Mouse (Mus musculus): ENCODE results near the gene Gm5891. TPM values are rescaled to one million over a fixed set of nuclear protein-coding genes. Genes with fewer than 3 reads are reported as not detected.
"Not testable (repeated sequence)": the region's sequence is repeated elsewhere in the genome, so short reads cannot be mapped to it uniquely, and the experiment has no call there.

The Gm5891 gene
- not detected in 2 replicates for polyA plus RNA-seq (2016; fragmentation: Nextera tagmentation; extraction: Ambion mirVana)

DNA sequence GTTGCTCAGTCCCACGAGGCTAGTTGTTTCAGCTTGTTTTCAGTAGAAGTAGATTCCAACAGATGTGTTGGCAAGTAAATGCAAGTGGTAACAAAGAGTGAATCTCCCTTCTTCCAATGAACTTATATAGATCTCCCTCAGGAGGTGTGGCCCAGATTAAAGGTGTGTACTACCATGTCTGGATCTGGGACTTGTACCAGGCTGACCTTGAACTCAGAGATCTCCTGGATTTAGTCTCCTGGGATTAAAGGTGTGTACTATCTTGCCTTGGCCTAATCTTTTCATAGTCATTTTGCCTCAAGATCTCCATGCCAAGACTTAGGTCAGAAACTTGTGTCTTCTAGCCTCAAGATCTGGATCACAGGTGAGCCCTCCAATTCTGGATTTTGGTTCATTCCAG is at the start of gene Gm5891:
TSS of gene Gm5891 (minus strand) at position 101 of the 400 bp plus-strand sequence.
- H3K4me2 ChIP-seq (replicated peaks); H3K4me1 ChIP-seq; H3K27me3 ChIP-seq; H3K27ac ChIP-seq; H3K9ac ChIP-seq; H3K4me3 ChIP-seq; H3K9me3 ChIP-seq; H3K36me3 ChIP-seq; ATAC-seq (ENCODE audit: insufficient number of reproducible peaks, insufficient read depth, low FRiP score, low TSS enrichment): not testable (repeated sequence)
- no CpG with 5 or more reads among the region's 1 CpGs for WGBS

Other genes starting within 250 kb of the Gm5891 start
- not detected in 2 replicates for gene Gm4175, start 159.8 kb downstream of the Gm5891 start, polyA plus RNA-seq (2016; fragmentation: Nextera tagmentation; extraction: Ambion mirVana)
- gene Gm4177, start 124.6 kb downstream of the Gm5891 start, polyA plus RNA-seq (2016; fragmentation: Nextera tagmentation; extraction: Ambion mirVana): not detected in 2 replicates
- gene Vmn1r135, start 88.9 kb downstream of the Gm5891 start, polyA plus RNA-seq (2016; fragmentation: Nextera tagmentation; extraction: Ambion mirVana): not detected in 2 replicates
- gene Gm5725, start 77.0 kb downstream of the Gm5891 start, polyA plus RNA-seq (2016; fragmentation: Nextera tagmentation; extraction: Ambion mirVana): not detected in 2 replicates
- gene Vmn1r137, start 73.3 kb upstream of the Gm5891 start, polyA plus RNA-seq (2016; fragmentation: Nextera tagmentation; extraction: Ambion mirVana): not detected in 2 replicates
- gene Vmn1r138, start 107.6 kb upstream of the Gm5891 start, polyA plus RNA-seq (2016; fragmentation: Nextera tagmentation; extraction: Ambion mirVana): not detected in 2 replicates
- gene Gm6176, start 135.0 kb upstream of the Gm5891 start, polyA plus RNA-seq (2016; fragmentation: Nextera tagmentation; extraction: Ambion mirVana): not detected in 2 replicates
- gene Vmn1r139, start 147.8 kb upstream of the Gm5891 start, polyA plus RNA-seq (2016; fragmentation: Nextera tagmentation; extraction: Ambion mirVana): not detected in 2 replicates
- gene Gm16451, start 197.0 kb upstream of the Gm5891 start, polyA plus RNA-seq (2016; fragmentation: Nextera tagmentation; extraction: Ambion mirVana): not detected in 2 replicates
- not detected in 2 replicates for gene Gm10666, start 213.4 kb upstream of the Gm5891 start, polyA plus RNA-seq (2016; fragmentation: Nextera tagmentation; extraction: Ambion mirVana)
- gene Vmn1r142, start 242.7 kb upstream of the Gm5891 start, polyA plus RNA-seq (2016; fragmentation: Nextera tagmentation; extraction: Ambion mirVana): not detected in 2 replicates

All from embryonic facial prominence, embryonic 12.5 days (tissue).